Mouse (Mus musculus): ENCODE results near the gene 1110008P14Rik. TPM values are rescaled to one million over a fixed set of nuclear protein-coding genes. Genes with fewer than 3 reads are reported as not detected.

1110008P14Rik gene
- polyA plus RNA-seq, 1 experiment = 102 TPM

- H3K27ac ChIP-seq (ENCODE audit: control insufficient read depth, insufficient read depth, low read depth, low read length) = no peak overlapping the region
- TF ChIP-seq CTCF (IDR thresholded peaks at IDR 0.05; ENCODE audit: control insufficient read depth, insufficient read depth, insufficient replicate concordance, low read depth, low read length) (no peak), POLR2A (IDR thresholded peaks at IDR 0.05; ENCODE audit: control insufficient read depth, low read depth, low read length) (no peak)
- no peaks in the 10 kb centered on the region for H3K36me3 ChIP-seq (ENCODE audit: control insufficient read depth, insufficient read depth, low read length)
- no peaks in the 10 kb centered on the region for H3K27me3 ChIP-seq (ENCODE audit: control insufficient read depth, insufficient read depth, low read length)
- H3K4me3 ChIP-seq (ENCODE audit: control insufficient read depth, low read depth, low read length) = no peak overlapping the region
- peaks cover 3% of the 10 kb centered on the region; the same call in 1 of the 2 replicates for H3K4me1 ChIP-seq (ENCODE audit: control insufficient read depth, insufficient read depth, low read length)
Observed at GRCm38 (mm10) chr2:32424796-32425195, 43.1 kb upstream of the 1110008P14Rik start.

DNA sequence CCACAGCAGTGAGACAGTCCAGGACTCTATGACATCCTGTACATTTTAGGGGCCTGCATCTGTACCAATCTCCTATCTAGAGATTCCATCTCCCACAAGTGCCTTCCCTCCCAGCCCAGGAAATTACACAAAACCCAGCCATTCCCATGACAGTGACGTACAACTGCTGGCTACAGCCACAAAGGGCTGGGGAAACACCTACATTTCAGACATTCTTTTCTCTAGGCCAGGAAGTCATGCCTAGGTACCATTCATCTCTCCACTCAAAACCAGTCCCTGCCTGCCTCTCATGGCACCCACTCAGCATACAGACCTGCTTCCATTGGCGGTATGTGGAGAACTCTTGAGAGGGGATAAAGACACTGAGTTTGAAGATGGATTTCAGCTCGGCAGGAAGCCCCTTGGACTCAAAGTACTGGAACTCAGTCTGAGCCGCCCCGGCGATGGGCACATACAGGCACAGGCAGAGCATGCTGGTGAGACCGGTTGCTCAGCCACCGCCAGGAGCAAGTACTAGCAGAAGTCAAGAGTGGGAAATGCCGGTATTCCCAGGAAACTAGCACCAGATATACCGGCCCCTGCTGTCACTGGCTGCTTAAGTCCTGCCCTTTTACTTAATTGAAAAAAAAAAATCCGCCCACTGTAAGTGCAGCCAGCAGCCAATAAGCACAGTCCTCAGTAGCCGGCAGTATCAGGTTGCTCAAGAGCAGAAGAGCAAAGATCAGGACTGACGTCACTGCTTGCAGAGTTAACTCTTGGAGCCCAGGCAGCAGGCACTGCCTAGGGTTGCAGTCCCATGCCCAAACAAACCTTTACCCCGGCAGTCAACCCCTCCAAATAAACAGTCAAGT lies 42.0 kb upstream of the 1110008P14Rik start:
- H3K27ac ChIP-seq (ENCODE audit: control insufficient read depth, insufficient read depth, low read depth, low read length) = peak overlapping the region; percentile 9; the same call in 1 of the 2 replicates
- TF ChIP-seq POLR2A (IDR thresholded peaks at IDR 0.05; ENCODE audit: control insufficient read depth, low read depth, low read length) (no peak), CTCF (IDR thresholded peaks at IDR 0.05; ENCODE audit: control insufficient read depth, insufficient read depth, insufficient replicate concordance, low read depth, low read length) (no peak)
- no peaks in the 10 kb centered on the region for H3K27me3 ChIP-seq (ENCODE audit: control insufficient read depth, insufficient read depth, low read length)
- no peaks in the 10 kb centered on the region for H3K36me3 ChIP-seq (ENCODE audit: control insufficient read depth, insufficient read depth, low read length)
- H3K4me3 ChIP-seq (ENCODE audit: control insufficient read depth, low read depth, low read length) = no peak overlapping the region
- peaks cover 3% of the 10 kb centered on the region; the same call in 1 of the 2 replicates for H3K4me1 ChIP-seq (ENCODE audit: control insufficient read depth, insufficient read depth, low read length)

DNA sequence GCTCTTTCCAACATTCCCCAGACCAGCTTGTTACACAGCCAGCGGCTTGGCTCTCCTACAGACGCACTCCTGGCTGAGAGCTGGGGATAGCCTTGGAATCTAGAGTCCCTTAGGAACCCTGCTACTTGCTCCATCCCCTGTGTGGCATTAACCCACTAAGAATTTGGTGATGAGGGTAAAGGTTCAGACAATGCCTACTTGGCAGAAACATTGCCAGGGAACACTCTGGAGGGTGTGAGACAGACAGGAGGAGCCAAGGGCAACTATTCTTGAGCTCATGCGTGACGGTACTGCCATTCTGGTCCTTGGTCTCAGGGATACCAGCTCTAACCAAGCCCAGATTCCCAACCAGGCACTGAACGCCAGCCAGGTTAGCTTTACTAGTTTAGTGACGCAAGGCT lies 40.1 kb upstream of the 1110008P14Rik start:
- Histone ChIP-seq H3K4me1 (ENCODE audit: control insufficient read depth, insufficient read depth, low read length) (peaks cover 3% of the 10 kb centered on the region; the same call in 1 of the 2 replicates), H3K27me3 (ENCODE audit: control insufficient read depth, insufficient read depth, low read length) (no peaks in the 10 kb centered on the region), H3K4me3 (ENCODE audit: control insufficient read depth, low read depth, low read length) (no peak overlapping the region), H3K27ac (ENCODE audit: control insufficient read depth, insufficient read depth, low read depth, low read length) (no peak overlapping the region), H3K36me3 (ENCODE audit: control insufficient read depth, insufficient read depth, low read length) (no peaks in the 10 kb centered on the region)
- TF ChIP-seq CTCF (IDR thresholded peaks at IDR 0.05; ENCODE audit: control insufficient read depth, insufficient read depth, insufficient replicate concordance, low read depth, low read length) = no peak
- no peak for TF ChIP-seq POLR2A (IDR thresholded peaks at IDR 0.05; ENCODE audit: control insufficient read depth, low read depth, low read length)

DNA sequence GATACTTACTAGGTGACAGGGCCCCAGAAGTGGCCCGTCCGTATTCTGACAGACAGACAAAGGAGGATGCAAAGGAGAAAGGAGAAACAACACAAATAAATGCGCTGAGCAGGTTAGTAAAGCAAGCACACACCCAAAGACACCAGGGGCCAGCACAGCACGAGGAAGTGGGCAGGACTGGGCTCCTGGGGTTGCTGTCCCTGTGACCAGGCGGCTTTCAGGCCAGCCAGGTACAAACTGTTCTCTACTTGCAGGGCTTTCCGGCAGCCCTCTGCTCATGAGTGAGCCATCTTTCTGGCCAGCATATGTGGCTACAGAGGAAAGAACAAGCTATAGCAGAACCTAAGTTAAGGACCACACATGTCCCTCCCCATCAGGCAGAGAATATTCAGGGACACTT lies 38.9 kb upstream of the 1110008P14Rik start:
- Histone ChIP-seq H3K27me3 (ENCODE audit: control insufficient read depth, insufficient read depth, low read length) (no peaks in the 10 kb centered on the region), H3K36me3 (ENCODE audit: control insufficient read depth, insufficient read depth, low read length) (no peaks in the 10 kb centered on the region), H3K27ac (ENCODE audit: control insufficient read depth, insufficient read depth, low read depth, low read length) (no peak overlapping the region), H3K4me3 (ENCODE audit: control insufficient read depth, low read depth, low read length) (no peak overlapping the region), H3K4me1 (ENCODE audit: control insufficient read depth, insufficient read depth, low read length) (peaks cover 3% of the 10 kb centered on the region; the same call in 1 of the 2 replicates)
- TF ChIP-seq POLR2A (IDR thresholded peaks at IDR 0.05; ENCODE audit: control insufficient read depth, low read depth, low read length) (no peak), CTCF (IDR thresholded peaks at IDR 0.05; ENCODE audit: control insufficient read depth, insufficient read depth, insufficient replicate concordance, low read depth, low read length) (no peak)

GRCm38 (mm10) chr2:32420066-32420608 lies 38.4 kb upstream of the 1110008P14Rik start:
- Histone ChIP-seq H3K4me1 (ENCODE audit: control insufficient read depth, insufficient read depth, low read length) (peaks cover 3% of the 10 kb centered on the region; the same call in 1 of the 2 replicates), H3K36me3 (ENCODE audit: control insufficient read depth, insufficient read depth, low read length) (no peaks in the 10 kb centered on the region), H3K4me3 (ENCODE audit: control insufficient read depth, low read depth, low read length) (no peak overlapping the region), H3K27me3 (ENCODE audit: control insufficient read depth, insufficient read depth, low read length) (no peaks in the 10 kb centered on the region), H3K27ac (ENCODE audit: control insufficient read depth, insufficient read depth, low read depth, low read length) (peak overlapping the region; percentile 38; the same call in 1 of the 2 replicates)
- no peak for TF ChIP-seq CTCF (IDR thresholded peaks at IDR 0.05; ENCODE audit: control insufficient read depth, insufficient read depth, insufficient replicate concordance, low read depth, low read length)
- TF ChIP-seq POLR2A (IDR thresholded peaks at IDR 0.05; ENCODE audit: control insufficient read depth, low read depth, low read length) = no peak

- Histone ChIP-seq H3K4me3 (ENCODE audit: control insufficient read depth, low read depth, low read length) (no peak overlapping the region), H3K27ac (ENCODE audit: control insufficient read depth, insufficient read depth, low read depth, low read length) (no peak overlapping the region), H3K36me3 (ENCODE audit: control insufficient read depth, insufficient read depth, low read length) (no peaks in the 10 kb centered on the region), H3K4me1 (ENCODE audit: control insufficient read depth, insufficient read depth, low read length) (peaks cover 3% of the 10 kb centered on the region; the same call in 1 of the 2 replicates), H3K27me3 (ENCODE audit: control insufficient read depth, insufficient read depth, low read length) (no peaks in the 10 kb centered on the region)
- TF ChIP-seq POLR2A (IDR thresholded peaks at IDR 0.05; ENCODE audit: control insufficient read depth, low read depth, low read length) (no peak), CTCF (IDR thresholded peaks at IDR 0.05; ENCODE audit: control insufficient read depth, insufficient read depth, insufficient replicate concordance, low read depth, low read length) (no peak)
Observed at GRCm38 (mm10) chr2:32419359-32419758, 37.6 kb upstream of the 1110008P14Rik start.

DNA sequence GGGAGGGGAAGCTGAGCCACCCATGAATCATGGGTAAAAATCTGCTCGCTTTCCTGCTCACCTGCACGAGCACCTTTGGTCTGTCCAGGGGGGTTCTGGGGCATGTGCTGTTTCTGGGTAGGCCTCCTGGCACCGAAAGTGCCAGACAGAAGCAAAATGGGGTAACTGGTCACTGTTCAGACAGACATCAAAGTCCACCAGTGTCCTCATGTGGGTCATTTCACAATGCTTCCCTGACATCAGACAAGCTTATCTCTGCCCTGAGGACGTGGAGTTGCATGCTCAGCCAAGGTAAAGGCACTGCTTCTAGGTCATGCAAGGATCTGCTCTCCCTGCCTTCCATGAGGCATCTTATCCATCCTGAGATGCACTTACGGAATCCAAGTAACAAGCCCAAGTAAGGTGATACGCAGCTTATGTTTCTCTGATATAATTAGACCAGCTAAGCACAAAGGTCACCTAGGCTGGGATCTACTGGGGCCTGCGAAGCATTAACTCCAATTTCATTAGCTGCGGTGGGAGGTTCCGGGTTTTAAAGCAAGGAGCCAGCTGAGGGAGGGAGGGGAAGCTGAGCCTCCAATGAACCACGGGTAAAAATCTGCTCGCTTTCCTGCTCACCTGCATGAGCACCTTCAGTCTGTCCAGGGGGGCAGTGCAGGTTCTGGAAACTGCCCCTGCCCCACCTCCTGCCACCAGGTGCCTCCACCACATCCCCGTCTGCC lies 36.9 kb upstream of the 1110008P14Rik start:
- Histone ChIP-seq H3K27ac (ENCODE audit: control insufficient read depth, insufficient read depth, low read depth, low read length) (no peak overlapping the region), H3K27me3 (ENCODE audit: control insufficient read depth, insufficient read depth, low read length) (no peaks in the 10 kb centered on the region), H3K4me3 (ENCODE audit: control insufficient read depth, low read depth, low read length) (no peak overlapping the region), H3K36me3 (ENCODE audit: control insufficient read depth, insufficient read depth, low read length) (no peaks in the 10 kb centered on the region), H3K4me1 (ENCODE audit: control insufficient read depth, insufficient read depth, low read length) (peaks cover 3% of the 10 kb centered on the region; the same call in 1 of the 2 replicates)
- no peak for TF ChIP-seq POLR2A (IDR thresholded peaks at IDR 0.05; ENCODE audit: control insufficient read depth, low read depth, low read length)
- no peak for TF ChIP-seq CTCF (IDR thresholded peaks at IDR 0.05; ENCODE audit: control insufficient read depth, insufficient read depth, insufficient replicate concordance, low read depth, low read length)
